Mouse (Mus musculus) adrenal gland, adult 18-20 months (tissue): ENCODE measurements around the gene Adam8. TPM values are rescaled to one million over a fixed set of nuclear protein-coding genes. Genes with fewer than 3 reads are reported as not detected.
A peak's percentile ranks its signal among the peaks of the same experiment; 100 is the strongest.

Source experiments
- DNase-seq, 2 experiments: peaks; one replicate each; pipeline ENCODE4 v3.0.0; 2021 to 2022; ENCODE audit warnings: low spot score in 2 of 2
- microRNA-seq, 2 experiments: library from miRNA; unstranded; fragments of <30 nt; microRNA quantifications; one replicate each; pipeline ENCODE4 v1.2.0; 2021; ENCODE audit warnings: borderline number of aligned reads in 2 of 2
- total RNA-seq, 2 experiments: library from RNA; stranded (reverse); gene quantifications; 1 replicate in 1 of 2; 2 replicates in 1 of 2; pipeline ENCODE4 v1.2.3; 2021

Gene Adam8
- total RNA-seq, 2 experiments from 2014 or later: 1.9 to 6.9 TPM

GRCm38 (mm10) chr7:139950283-139950971, 41.9 kb downstream of the Adam8 start:
- DNase-seq: peak; percentile 49 to 52

GRCm38 (mm10) chr7:139949893-139950282, 42.5 kb downstream of the Adam8 start:
- peak in 1 of 2 experiments; percentile 48 for DNase-seq

- DNase-seq: no peak
These were observed 46.3 kb downstream of the Adam8 start for GRCm38 (mm10) chr7:139946032-139946431.

- no peak for DNase-seq
These were observed 46.8 kb downstream of the Adam8 start for GRCm38 (mm10) chr7:139945516-139945915.

GRCm38 (mm10) chr7:139944291-139945240, 47.8 kb downstream of the Adam8 start:
- DNase-seq: no peak

- peak; percentile 38 to 43 for DNase-seq
These were observed 48.6 kb downstream of the Adam8 start, which contains the start of gene Utf1 for GRCm38 (mm10) chr7:139943674-139944281. Gene Utf1, plus strand, starts transcription at chr7:139943789.

GRCm38 (mm10) chr7:139940476-139941209, 51.7 kb downstream of the Adam8 start:
- no peak for DNase-seq

- DNase-seq: no peak
These were observed 54.6 kb downstream of the Adam8 start for GRCm38 (mm10) chr7:139937810-139938209.

GRCm38 (mm10) chr7:139937138-139937537, 55.2 kb downstream of the Adam8 start:
- no peak for DNase-seq

GRCm38 (mm10) chr7:139936705-139937104, 55.7 kb downstream of the Adam8 start:
- no peak for DNase-seq

GRCm38 (mm10) chr7:139930732-139931131, 61.6 kb downstream of the Adam8 start:
- peak; percentile 40 to 49 for DNase-seq

Small RNAs within 50 kb of the gene (microRNA-seq; reads per million reads assigned to microRNA genes)
- 8.6 to 28.8 reads per million in 2 experiments for gene Mir202
- 0.47 to 3.1 reads per million in 2 experiments for gene Mir7062
- gene mmu-mir-7686: 0 reads per million in 2 experiments

Other genes starting within 250 kb of the Adam8 start
- gene Adgra1, start 158.4 kb downstream of the Adam8 start, total RNA-seq: 1 to 10 TPM; 2.6 to 2.8 TPM
- 1 to 10 TPM in 1 of 2 experiments, under 1 TPM in 1; 0.93 to 1.2 TPM for gene Kndc1, start 97.9 kb downstream of the Adam8 start, total RNA-seq
- not detected for gene Utf1, start 48.8 kb downstream of the Adam8 start, total RNA-seq
- not detected for gene 6430531B16Rik, start 13.8 kb downstream of the Adam8 start, total RNA-seq
- 10 to 100 TPM; 16.3 to 23.5 TPM for gene Zfp511, start 43.8 kb upstream of the Adam8 start, total RNA-seq
- 10 to 100 TPM; 18.5 to 22.8 TPM for gene Tubgcp2, start 44.1 kb upstream of the Adam8 start, total RNA-seq
- gene Msx3, start 56.5 kb upstream of the Adam8 start, total RNA-seq: not detected
- gene Caly, start 90.0 kb upstream of the Adam8 start, total RNA-seq: 1 to 10 TPM; 6.2 to 7.5 TPM
- gene Prap1, start 100.8 kb upstream of the Adam8 start, total RNA-seq: not detected
- gene Fuom, start 109.9 kb upstream of the Adam8 start, total RNA-seq: 10 to 100 TPM; 55.7 to 64.0 TPM
- gene Paox, start 123.2 kb upstream of the Adam8 start, total RNA-seq: 10 to 100 TPM; 15.1 to 16.8 TPM
- 100 to 1,000 TPM; 472 to 511 TPM for gene Echs1, start 123.9 kb upstream of the Adam8 start, total RNA-seq
- gene Mtg1, start 145.0 kb upstream of the Adam8 start, total RNA-seq: 10 to 100 TPM; 28.6 to 31.4 TPM
- under 1 TPM; 0.58 to 0.80 TPM for gene Sprn, start 162.3 kb upstream of the Adam8 start, total RNA-seq
- gene Olfr522, start 172.2 kb upstream of the Adam8 start, total RNA-seq: not detected
- not detected for gene Olfr523, start 180.7 kb upstream of the Adam8 start, total RNA-seq
- not detected for gene Olfr524, start 213.4 kb upstream of the Adam8 start, total RNA-seq
- not detected for gene Cd163l1, start 225.7 kb upstream of the Adam8 start, total RNA-seq